Mouse (Mus musculus) lung, adult 2 months (tissue): Measurements from ENCODE around the gene Hint1. TPM values are rescaled to one million over a fixed set of nuclear protein-coding genes. Genes with fewer than 3 reads are reported as not detected.
"Not testable (repeated sequence)": the region's sequence is repeated elsewhere in the genome, so short reads cannot be mapped to it uniquely, and the experiment has no call there.

Experiments
- DNase-seq: peaks from one replicate; pipeline ENCODE4 v3.0.0; 2022
- H3K4me1 ChIP-seq: fragments of 200-500 bp; 2 replicates; pipeline ENCODE4 v1.6.1; 2011; ENCODE audit warnings: low read length; ENCODE audit not compliant: control insufficient read depth, insufficient read depth
- H3K4me3 ChIP-seq: fragments of 200-500 bp; replicated peaks from 2 replicates; pipeline ENCODE3; 2011; ENCODE audit warnings: low read depth, mild to moderate bottlenecking, control low read depth, low read length; ENCODE audit errors: extremely low read depth
- CTCF ChIP-seq: fragments of 200-500 bp; IDR thresholded peaks from 2 replicates; pipeline ENCODE4 v1.5.1; 2011; ENCODE audit warnings: mild to moderate bottlenecking, low read length, control low read depth; ENCODE audit not compliant: insufficient read depth
- POLR2A ChIP-seq: fragments of 200-500 bp; IDR thresholded peaks from 2 replicates; pipeline ENCODE4 v1.6.1; 2011; ENCODE audit warnings: low read depth, mild to moderate bottlenecking, control low read depth, low read length, borderline replicate concordance; ENCODE audit errors: extremely low read depth
- WGBS: fragments of 180-500 bp; shearing (Covaris S2); methylation state at CpG from one replicate; pipeline ENCODE4 v1.1.7; 2018; 5-methylcytosine and 5-hydroxymethylcytosine counted together
- polyA plus RNA-seq: library from polyadenylated mRNA; depleted of rRNA; stranded (reverse); fragments of >200 nt; gene quantifications from 2 replicates; pipeline ENCODE4 v1.2.3, GENCODE M21; 2012

The Hint1 gene
- polyA plus RNA-seq, 1 experiment, result 251 TPM

DNA sequence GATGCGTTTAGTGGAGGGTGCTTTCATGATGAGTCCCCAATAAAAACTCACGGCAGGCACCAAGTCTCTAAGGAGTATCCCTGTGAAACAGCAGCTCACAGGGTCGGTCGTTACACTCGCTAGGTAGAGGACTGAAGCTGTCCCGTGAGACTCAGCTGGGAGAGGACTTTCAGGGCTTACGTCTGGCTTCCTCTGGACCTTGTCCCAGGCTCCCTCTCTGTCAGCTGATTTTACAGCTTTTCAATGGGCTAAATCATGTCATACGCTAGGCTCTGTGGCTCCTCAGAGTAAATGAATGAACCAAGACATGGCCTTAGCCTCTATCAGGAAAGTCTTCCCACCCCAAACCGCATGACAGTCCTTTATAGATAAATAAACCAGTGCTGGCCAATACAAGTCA lies 28.4 kb downstream of the Hint1 start:
- 77% methylated on average over 9 of the region's 9 CpGs for WGBS
- Histone ChIP-seq H3K4me3 (no peak overlapping the region), H3K4me1 (no peaks in the 10 kb centered on the region)
- no peak for DNase-seq
- no peak for TF ChIP-seq POLR2A
- TF ChIP-seq CTCF, result no peak

DNA sequence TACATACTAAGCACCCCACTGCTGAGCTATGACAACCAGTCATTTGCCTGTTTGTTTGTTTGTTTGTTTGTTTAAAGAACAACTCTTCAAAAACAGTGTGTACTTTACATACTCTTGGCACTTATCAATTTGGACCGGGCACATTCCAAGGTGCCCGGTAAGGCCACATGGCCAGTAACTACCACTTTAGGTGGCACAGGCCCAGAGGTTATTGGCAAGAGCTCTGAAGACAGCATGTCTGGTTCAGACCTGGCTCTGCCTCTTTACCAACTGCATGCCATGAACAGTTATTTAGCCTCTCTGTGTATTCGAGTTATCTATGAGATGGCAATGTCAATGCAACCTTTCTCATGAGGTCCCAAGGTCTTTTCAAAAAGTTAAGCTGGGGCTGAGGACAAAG lies 30.5 kb downstream of the Hint1 start:
- DNase-seq, H3K4me3 ChIP-seq, H3K4me1 ChIP-seq: not testable (repeated sequence)
- 74% methylated on average over 3 of the region's 3 CpGs for WGBS

- 71% methylated on average over 5 of the region's 5 CpGs for WGBS
- TF ChIP-seq POLR2A, result no peak
- no peaks in the 10 kb centered on the region for H3K4me1 ChIP-seq
- no peak for DNase-seq
- H3K4me3 ChIP-seq, result no peak overlapping the region
Measured at GRCm38 (mm10) chr11:54897470-54897869, 31.3 kb downstream of the Hint1 start.

GRCm38 (mm10) chr11:54899657-54900056 lies 33.5 kb downstream of the Hint1 start:
- TF ChIP-seq POLR2A, result no peak
- TF ChIP-seq CTCF, result no peak
- H3K4me3 ChIP-seq, result no peak overlapping the region
- H3K4me1 ChIP-seq, result no peaks in the 10 kb centered on the region
- WGBS, result 62% methylated on average over 4 of the region's 4 CpGs
- DNase-seq, result no peak

GRCm38 (mm10) chr11:54902333-54903323 lies 36.4 kb downstream of the Hint1 start, which contains the start of gene Gpx3:
Gene Gpx3, plus strand, starts transcription at chr11:54902453.
- DNase-seq, result peak; percentile 58
- peak within 1 kb of the TSS; percentile 72 for H3K4me3 ChIP-seq
- H3K4me1 ChIP-seq, result no peaks in the 10 kb centered on the region
- no peak for TF ChIP-seq CTCF
- peak; percentile 86 for TF ChIP-seq POLR2A
- WGBS, result 14% methylated on average over 45 of the region's 45 CpGs

DNA sequence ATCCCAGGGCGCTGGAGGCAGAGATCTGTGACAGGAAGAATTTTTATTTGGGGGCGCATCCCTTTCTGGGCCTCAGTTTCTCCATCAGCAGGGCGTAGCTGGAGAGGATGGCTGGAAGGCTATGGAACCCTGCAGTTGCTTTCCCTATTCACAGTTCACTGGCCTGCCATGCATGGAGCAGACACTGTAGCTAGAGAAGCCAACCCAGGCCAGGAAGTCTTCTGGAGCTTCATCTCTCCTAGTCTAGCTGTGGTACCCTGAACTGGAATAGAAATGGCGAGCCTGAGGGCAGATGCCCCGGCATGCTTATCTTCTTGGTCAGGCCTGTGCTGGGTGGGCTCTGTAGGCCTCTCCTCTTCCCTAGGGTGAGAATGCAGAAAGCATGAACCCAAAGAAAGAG lies 37.2 kb downstream of the Hint1 start:
- H3K4me1 ChIP-seq, result no peaks in the 10 kb centered on the region
- H3K4me3 ChIP-seq, result peak overlapping the region; percentile 72
- 62% methylated on average over 5 of the region's 5 CpGs for WGBS
- DNase-seq, result no peak
- no peak for TF ChIP-seq CTCF
- TF ChIP-seq POLR2A, result 0 out of 2 replicates have a peak, but pooled peaks have one; percentile 15

- no peaks in the 10 kb centered on the region for H3K4me1 ChIP-seq
- WGBS, result 62% methylated on average over 4 of the region's 4 CpGs
- no peak for DNase-seq
- TF ChIP-seq POLR2A (no peak), CTCF (no peak)
- peak overlapping the region; percentile 58 for H3K4me3 ChIP-seq
Measured at GRCm38 (mm10) chr11:54903940-54904706, 37.9 kb downstream of the Hint1 start.

DNA sequence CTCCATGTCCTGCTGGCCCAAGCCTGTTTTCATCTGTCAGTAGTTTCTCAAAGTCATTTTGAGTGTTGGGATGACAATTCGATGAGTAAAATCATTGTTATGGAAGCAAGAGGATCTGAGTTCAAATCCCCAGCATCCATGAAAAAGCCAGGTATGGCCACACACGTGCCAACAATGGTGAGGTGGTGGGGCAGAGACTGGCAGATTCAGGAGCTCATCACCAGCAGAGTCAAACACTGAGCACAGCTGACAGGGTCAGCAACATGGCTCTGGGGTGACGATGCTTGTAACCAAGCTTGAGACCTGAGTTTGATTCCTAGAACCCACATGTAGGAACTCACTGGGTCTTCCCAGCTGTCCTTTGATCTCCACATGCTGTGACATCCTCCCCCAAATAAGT lies 38.9 kb downstream of the Hint1 start:
- no peak for DNase-seq
- no peaks in the 10 kb centered on the region for H3K4me1 ChIP-seq
- 79% methylated on average over 3 of the region's 3 CpGs for WGBS
- no peak overlapping the region for H3K4me3 ChIP-seq
- peak; percentile 38; the same call in 1 of the 2 replicates for TF ChIP-seq POLR2A
- TF ChIP-seq CTCF, result no peak

DNA sequence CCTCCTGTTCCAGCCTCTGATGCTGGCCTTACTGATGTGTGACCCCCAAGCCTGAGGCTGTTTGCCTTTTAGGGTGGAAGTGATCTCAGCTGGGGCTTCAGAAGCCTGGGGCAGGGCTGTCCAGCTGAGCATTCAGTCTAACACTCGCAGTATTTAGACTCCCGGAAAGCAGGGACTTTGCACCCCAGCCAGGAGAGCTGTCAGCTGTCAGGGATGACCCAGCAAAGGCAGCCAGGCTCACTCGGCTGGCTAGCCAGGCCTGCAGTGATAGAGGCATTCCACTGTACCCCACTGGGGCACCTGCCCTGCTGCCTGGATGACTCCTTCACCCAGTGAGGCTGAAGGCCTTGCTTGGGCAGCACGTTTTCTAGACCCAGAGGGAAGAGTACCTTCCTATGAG lies 39.7 kb downstream of the Hint1 start:
- TF ChIP-seq CTCF (no peak), POLR2A (no peak)
- DNase-seq, result no peak
- WGBS, result 57% methylated on average over 4 of the region's 4 CpGs
- Histone ChIP-seq H3K4me1 (no peaks in the 10 kb centered on the region), H3K4me3 (no peak overlapping the region)

DNA sequence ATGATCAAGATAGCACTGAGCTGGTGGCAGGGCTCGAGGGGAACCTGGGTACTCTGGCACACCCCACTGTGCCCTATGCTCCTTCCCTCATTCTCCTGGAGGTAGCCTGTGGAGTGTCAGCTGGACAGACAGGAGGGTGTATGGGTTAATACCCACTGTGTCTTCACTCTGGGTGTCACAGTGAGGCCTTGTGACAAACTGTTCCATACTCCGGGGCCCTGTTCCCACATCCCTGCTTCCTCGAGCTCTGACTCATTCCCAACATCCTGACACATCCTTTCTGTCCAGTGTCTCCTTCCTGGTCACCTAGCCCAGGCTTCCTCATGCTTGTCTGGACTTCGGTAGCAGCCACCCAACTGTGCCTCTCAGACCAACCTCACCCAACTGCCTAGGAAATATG lies 40.3 kb downstream of the Hint1 start:
- no peaks in the 10 kb centered on the region; the same call in 1 of the 2 replicates for H3K4me1 ChIP-seq
- TF ChIP-seq POLR2A (peak; percentile 19; the same call in 1 of the 2 replicates), CTCF (no peak)
- whole genome bisulfite sequencing, result 49% methylated on average over 4 of the region's 4 CpGs
- no peak overlapping the region for H3K4me3 ChIP-seq
- no peak for DNase-seq
